Mouse (Mus musculus): ENCODE measurements around the gene Fgfr2.

DNA sequence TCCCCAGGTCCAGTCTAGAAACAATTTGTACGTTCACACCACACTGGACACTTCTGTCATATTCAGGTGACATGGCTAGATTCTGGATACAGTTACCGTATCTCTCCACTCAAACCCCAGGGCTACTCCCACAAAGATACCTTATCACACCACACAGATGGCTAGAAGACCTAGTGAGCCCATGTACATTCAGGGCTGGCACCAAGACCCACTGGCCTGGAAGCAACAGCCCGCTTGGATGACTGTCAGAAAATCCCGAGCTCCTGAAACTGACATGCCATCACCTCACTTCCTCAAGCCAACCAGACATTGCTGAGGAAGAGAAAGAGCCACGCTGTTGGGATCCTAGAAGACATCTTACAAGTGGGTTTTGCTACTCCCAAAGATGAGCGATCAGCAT, 384.3 kb downstream of the Fgfr2 start:
- no peak for TF ChIP-seq POLR2A (IDR thresholded peaks at IDR 0.05; ENCODE audit: low read depth, low read length)
- no peak for TF ChIP-seq CTCF (IDR thresholded peaks at IDR 0.05; ENCODE audit: borderline replicate concordance, insufficient read depth, low read length)
